Mouse (Mus musculus): Measurements from ENCODE around the gene Vps53.

The Vps53 gene

DNA sequence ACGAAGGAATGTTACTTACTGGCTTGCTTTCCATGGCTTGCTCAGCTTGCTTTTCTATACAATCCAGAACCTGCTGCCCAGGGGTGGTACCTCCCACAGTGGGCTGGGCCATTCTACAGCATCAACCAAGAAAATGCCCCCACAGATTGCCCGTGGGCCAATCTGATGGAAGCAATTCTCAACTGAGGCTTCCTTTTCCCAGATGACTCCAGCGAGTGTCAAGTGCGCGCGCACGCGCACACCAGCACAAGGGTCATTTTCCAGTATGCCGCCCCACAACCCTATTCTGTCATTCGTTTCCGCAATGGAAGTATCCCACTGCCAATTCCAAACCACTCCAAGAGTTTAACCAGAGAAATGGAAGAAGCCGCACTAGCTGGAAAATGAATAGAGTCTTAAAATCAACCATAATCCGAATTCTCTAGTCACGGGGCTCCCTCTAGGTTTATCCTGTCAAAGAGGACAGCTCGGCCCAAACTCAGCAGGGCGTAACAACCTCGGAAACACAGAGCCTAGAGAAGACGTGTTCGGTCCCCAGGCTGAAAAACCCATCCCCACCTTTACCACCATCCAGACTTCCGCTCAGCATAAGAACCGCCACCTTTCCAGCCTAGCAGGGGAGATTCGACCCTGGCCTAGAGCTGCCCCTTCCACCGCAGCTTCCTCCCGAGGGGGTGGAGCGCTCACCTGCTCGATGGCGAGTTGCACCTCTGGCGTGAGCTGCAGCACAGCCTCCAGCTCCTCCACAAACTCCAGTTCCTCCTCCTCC is 537 bp downstream of the Vps53 start:
- in situ Hi-C loops (cut with MboI; ENCODE audit: low pct_unique_long_range_greater_than_20kb in 1 of 2, low sequenced_read_pairs in 2 of 2, unreplicated experiment in 1 of 2), result no loop called here

DNA sequence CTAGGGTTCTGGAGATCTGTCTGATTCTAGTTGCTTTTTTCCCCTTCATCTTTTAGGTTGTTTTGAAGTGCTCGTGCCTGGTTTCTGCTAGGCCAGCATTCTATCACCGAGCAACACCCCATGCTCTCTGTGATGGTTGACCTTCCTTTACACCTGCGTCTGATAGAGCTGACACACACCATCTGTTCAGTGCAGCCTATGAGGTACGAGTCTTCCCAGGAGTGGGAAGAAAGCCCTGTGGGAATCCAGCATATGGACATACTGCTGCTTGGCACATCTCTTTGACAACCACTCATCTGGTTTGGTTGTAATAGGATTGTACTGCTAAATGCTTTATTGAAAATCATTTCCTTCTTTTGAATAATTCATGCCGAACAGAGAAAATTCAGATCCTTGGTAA is 9.2 kb downstream of the Vps53 start:
- in situ Hi-C loops (cut with MboI; ENCODE audit: low pct_unique_long_range_greater_than_20kb in 1 of 2, low sequenced_read_pairs in 2 of 2, unreplicated experiment in 1 of 2), result loop anchor here in 1 of 2 experiments (25.0 kb wide), 1 partner anchor 383 kb away; the partner anchor contains the start of gene Doc2b

DNA sequence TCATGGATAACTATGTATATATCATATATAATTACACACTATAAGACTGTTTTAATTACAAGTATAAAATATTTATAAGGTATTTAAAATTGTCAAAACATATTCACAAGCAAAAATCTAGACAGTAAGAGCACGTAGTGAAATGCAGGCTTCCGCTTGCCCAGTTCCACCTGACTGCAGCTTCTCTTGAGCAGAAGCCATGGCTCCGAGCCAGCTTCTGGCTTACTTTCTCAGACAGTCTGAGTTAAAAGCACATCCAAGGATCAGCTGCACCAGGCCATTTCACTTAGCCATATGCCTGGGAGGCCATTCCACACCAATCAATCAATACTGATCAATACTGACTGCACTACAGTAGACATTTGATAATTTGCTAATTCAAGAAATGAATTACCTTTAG is 10.5 kb downstream of the Vps53 start:
- in situ Hi-C loops (cut with MboI; ENCODE audit: low pct_unique_long_range_greater_than_20kb in 1 of 2, low sequenced_read_pairs in 2 of 2, unreplicated experiment in 1 of 2), result loop anchor here (5.0 to 25.0 kb wide), 2 partner anchors 82 to 382 kb away; partner anchors contain the start of gene Doc2b (in 1 of the 2)

DNA sequence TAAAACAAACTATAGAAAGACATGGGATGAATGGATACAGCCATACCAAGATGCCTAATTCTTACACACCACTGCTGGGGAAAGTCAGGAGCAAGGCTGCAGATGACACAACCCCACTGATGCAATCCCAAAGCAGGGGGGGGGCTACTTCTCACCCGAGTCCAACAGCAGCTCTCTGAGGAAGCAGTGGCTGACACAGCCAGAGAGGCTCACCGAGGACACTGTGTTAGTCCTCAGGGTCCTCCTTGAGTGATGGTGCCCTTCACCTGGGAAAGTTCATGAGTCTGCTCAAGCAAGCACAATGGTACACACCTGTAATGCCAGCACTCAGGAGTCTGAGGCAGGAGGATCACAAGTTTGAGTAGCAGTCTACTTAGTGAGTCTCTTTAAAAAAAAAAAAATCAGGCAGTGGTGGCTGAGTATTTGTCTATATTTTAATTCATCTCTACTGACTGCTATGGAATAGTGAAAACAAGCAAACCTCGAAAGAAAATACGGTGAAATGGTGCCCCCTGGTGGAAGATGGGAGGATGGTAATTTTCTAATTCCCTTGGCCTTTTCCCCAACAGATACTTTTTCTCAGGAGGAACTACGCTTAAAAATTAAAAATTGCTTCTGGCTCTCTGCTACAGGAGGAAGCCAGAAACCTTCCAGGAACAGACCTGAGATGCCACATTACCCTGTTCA is 12.2 kb downstream of the Vps53 start:
- in situ Hi-C loops (cut with MboI; ENCODE audit: low pct_unique_long_range_greater_than_20kb in 1 of 2, low sequenced_read_pairs in 2 of 2, unreplicated experiment in 1 of 2), result loop anchor here (5.0 to 25.0 kb wide), 2 partner anchors 80 to 380 kb away; partner anchors contain the start of gene Doc2b (in 1 of the 2)

DNA sequence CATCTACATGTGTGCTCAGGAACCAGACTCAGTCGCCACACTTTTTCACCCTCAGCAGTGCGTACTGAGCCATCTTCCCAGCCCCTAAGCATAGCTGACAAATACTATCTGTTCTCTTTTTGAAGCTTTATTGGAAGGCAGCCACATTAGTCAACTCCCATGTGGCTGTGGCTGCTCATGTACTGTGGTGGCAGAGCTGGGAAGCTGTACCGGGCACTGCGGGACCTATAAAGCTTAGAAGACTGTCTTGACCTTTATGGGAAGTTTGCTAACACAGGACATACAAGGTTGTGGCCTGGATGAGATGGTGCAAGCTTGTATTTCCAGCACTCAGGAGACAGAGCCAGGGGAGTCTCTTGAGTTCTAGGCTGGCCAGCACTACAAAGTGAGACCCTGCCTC is 12.8 kb downstream of the Vps53 start:
- in situ Hi-C loops (cut with MboI; ENCODE audit: low pct_unique_long_range_greater_than_20kb in 1 of 2, low sequenced_read_pairs in 2 of 2, unreplicated experiment in 1 of 2), result loop anchor here (5.0 to 25.0 kb wide), 2 partner anchors 79 to 379 kb away; partner anchors contain the start of gene Doc2b (in 1 of the 2)

DNA sequence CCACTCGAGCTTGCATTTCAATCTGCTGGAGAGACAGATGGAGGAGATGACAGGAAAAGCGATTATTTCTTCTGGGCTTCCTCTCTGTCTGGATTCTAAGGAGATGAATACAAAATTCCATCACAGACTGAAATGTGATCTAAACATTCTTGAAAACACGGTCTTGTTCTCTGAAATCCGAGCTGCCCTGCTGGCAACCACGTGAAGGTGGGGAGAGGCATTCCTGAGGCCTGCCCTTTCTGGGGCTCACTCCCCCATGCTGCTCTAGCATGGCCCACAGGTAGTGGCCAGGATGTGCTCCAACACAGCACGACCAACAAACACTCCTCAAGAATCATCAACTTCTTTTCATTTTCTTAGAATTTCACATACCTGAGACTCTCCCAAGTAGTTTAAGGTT is 19.2 kb downstream of the Vps53 start:
- in situ Hi-C loops (cut with MboI; ENCODE audit: low pct_unique_long_range_greater_than_20kb in 1 of 2, low sequenced_read_pairs in 2 of 2, unreplicated experiment in 1 of 2), result loop anchor here in 1 of 2 experiments (25.0 kb wide), 1 partner anchor 373 kb away; the partner anchor contains the start of gene Doc2b

DNA sequence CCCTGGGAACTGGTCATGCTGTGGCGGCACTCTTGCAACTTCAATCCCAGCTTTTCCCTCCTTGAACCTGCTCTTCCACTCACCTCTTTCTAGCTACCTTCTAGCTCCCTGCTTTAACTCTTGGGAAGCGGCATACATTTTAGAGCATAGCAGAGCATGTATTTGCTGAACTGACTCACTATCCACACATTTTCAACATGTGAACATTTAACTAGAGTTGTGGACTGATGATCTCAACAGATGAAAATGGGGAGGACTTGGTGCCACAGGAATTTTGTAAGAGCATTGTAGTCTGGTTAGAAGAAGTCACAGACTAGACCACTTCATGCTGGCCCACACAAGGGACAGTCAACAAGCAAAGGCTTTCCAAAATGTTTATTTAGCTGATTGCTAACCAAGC is 21.1 kb downstream of the Vps53 start:
- in situ Hi-C loops (cut with MboI; ENCODE audit: low pct_unique_long_range_greater_than_20kb in 1 of 2, low sequenced_read_pairs in 2 of 2, unreplicated experiment in 1 of 2), result loop anchor here in 1 of 2 experiments (25.0 kb wide), 1 partner anchor 371 kb away; the partner anchor contains the start of gene Doc2b

DNA sequence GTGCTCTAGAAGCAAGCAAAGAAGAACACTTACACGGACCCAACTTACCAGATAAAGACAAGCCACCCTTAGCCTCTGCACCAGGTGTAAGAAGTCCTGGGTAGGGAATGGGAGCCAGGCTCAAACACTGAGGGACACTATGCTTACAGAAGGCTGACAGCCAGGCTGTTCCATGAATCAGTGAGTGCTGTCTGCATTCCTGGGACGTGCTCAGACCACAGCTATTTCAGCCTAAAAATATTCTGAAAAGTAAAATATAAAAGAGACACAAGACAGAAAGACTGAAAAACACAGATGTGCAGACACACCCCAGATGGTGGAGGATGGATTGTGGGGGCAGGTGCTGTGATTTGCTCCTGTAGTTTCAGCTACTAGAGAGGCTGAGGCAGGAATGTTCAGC is 24.6 kb downstream of the Vps53 start:
- in situ Hi-C loops (cut with MboI; ENCODE audit: low pct_unique_long_range_greater_than_20kb in 1 of 2, low sequenced_read_pairs in 2 of 2, unreplicated experiment in 1 of 2), result loop anchor here in 1 of 2 experiments (25.0 kb wide), 1 partner anchor 368 kb away; the partner anchor contains the start of gene Doc2b

DNA sequence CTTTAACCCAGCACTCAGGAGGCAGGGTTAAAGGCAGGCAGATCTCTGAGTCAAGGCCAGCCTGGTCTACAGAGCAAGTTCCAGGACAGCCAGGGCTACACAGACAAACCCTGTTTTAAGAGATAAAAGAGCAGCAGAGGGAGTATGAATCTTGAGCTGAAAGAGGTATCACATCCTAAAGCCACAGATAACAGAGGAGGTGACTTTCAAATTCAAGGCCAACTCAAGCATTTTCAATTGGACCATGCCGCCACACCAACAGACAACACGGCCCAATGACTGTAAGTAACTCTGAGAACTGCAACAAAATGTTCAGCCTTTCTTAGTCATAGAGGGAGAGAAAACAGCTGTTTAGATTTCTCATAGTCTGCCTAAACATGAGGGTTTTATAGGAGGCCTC is 25.2 kb downstream of the Vps53 start:
- in situ Hi-C loops (cut with MboI; ENCODE audit: low pct_unique_long_range_greater_than_20kb in 1 of 2, low sequenced_read_pairs in 2 of 2, unreplicated experiment in 1 of 2), result loop anchor here in 1 of 2 experiments (25.0 kb wide), 1 partner anchor 367 kb away; the partner anchor contains the start of gene Doc2b

DNA sequence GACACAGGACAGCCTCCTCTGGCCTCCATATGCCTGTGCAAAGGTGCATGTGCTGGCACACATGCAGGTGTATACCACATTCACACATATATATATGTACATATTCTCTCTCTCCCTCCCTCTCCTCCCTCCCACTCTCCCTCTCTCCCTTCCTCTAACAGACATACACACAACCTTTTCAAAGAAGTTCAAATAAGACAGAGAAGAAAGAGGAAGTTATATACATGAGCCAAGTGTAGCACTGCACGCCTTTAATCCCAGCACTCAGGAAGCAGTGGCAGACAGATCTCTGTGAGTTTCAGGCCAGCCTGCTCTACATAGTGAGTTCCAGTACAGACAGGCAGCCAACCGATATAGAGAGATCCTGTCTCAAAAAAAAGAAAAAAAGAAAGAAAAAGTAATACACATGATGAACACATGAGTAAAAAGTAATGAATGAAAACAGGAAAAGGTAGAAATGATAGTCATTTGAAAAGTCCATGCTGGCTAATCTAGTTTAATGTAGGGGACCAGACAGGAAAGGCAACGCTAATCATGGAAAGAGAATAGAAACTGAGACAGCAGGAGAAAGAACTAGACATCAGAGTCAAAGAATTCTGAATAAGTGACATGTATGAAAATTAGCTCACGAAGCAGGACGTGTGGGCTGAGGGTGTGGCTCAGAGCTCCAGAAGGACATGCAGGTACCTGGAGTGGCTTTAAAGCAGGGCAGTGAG is 26.1 kb downstream of the Vps53 start:
- in situ Hi-C loops (cut with MboI; ENCODE audit: low pct_unique_long_range_greater_than_20kb in 1 of 2, low sequenced_read_pairs in 2 of 2, unreplicated experiment in 1 of 2), result loop anchor here in 1 of 2 experiments (25.0 kb wide), 1 partner anchor 366 kb away; the partner anchor contains the start of gene Doc2b

DNA sequence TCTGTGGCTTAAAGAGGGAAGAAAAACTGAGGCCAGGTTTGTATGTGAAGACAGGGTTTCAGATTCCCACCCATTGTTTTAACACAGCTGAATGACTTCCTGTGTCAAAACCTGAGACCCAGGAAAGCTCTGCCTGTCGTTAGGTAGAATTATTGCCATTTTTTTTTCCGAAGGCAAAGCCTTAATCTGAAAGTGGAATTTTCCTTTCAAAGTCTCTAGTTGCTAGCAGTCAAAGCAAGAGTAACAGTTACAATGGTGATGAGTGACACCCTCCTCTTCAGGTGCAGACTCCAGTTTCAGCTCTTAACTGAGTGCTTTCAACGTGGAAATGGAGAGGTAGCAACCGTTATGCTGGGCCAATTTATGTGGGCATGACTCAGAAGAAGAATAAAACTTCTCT is 28.5 kb downstream of the Vps53 start:
- in situ Hi-C loops (cut with MboI; ENCODE audit: low pct_unique_long_range_greater_than_20kb in 1 of 2, low sequenced_read_pairs in 2 of 2, unreplicated experiment in 1 of 2), result loop anchor here in 1 of 2 experiments (25.0 kb wide), 1 partner anchor 364 kb away; the partner anchor contains the start of gene Doc2b

DNA sequence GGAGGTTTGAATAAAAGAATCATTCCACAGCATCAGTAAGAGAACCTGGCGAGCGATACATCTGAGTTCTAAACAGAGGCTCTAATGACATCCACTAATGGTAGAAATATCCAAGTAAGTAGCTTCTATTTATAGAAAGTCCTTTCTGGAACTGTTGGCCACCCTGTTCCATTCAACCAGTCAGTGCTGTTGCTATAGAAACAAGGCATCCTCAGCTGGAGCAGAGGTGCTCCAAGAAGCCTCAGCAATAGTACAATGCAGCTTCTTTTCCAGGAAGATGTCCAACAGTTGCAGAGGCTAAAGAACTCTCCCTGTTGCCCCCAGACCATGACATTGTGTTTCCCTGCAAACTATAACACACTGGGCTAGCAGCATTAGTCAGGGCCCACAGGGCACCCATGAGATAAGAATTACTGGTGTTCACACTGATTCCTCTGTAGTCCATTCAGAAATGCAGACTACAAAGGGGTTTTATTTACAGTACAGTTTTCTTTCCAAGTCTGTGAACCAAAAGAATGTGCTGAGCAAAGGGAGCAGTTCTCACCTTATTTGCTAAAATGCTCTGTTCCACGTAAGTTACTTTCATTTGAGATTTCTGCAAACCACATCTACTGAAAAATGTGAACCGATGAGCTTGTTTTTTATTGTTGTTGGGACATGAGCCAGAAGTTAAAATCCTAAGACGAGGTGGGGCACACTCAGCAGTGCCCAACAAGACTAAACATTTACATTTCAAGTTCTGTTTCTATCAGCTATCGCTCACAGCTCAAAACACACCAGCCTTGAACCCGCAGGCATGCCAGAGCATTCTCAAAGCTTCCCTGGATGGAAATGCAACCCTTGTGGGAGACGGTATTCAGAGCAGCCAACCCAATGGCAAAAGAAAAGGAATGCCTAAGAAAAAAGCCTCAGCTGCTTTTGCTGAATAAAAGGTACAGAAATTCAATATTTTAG is 31.1 kb downstream of the Vps53 start:
- in situ Hi-C loops (cut with MboI; ENCODE audit: low pct_unique_long_range_greater_than_20kb in 1 of 2, low sequenced_read_pairs in 2 of 2, unreplicated experiment in 1 of 2), result no loop called here

DNA sequence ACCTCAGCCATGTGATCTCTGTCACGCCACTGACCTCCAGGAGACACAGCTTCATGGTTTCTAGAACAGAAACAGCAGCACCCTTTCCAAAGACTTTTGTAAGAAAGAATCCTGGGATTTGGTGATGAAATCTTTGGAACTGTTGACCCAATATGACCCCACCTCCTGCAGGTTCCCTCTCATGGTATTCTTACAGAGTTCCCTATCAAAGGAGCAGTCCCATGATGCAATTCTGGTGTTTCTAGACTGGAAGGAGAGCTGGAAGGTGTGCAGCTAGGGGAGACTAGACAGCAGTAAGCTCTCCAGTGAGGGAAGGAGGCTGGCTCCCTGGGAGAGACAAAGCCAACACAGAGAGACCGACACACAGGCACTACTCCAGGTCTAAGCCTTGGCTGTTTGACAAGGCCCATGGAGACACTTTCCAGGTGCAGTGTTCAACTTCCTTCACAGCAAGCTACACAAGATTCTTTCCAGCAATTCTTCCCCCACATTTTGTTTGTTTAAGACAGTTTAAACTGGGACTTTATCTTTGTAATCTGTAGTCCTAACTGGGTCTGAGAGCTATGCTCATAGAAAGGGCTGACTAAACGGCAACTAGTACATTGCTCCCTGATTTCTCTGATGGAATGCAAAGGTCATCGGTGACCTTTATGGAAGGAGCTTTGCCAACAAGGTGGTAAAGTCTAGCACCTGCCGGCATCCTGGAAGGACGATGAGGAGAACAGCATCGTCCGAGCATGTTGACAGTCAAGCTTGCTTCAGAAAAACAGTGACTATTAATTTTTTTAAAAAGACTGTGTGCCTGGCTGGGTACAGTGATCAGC is 33.0 kb downstream of the Vps53 start:
- in situ Hi-C loops (cut with MboI; ENCODE audit: low pct_unique_long_range_greater_than_20kb in 1 of 2, low sequenced_read_pairs in 2 of 2, unreplicated experiment in 1 of 2), result no loop called here

DNA sequence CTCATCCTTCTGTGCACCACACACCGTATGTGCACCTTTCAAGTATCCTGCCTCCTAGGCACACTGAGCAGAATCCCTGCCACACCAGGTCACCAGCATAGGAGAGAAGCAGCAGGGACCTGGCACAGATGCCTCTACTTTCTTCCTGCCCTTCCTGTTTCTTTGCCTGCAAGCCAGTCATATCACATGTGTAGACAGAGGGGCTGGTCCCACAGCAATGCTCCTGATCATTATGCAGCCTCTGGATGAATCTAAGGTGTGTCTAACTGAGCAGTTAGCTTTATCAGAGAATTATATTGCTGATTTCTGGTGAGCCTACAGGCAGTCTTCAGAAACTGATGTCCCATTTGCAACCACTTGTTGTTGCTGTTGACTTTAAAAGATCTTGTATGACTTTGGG is 34.3 kb downstream of the Vps53 start:
- in situ Hi-C loops (cut with MboI; ENCODE audit: low pct_unique_long_range_greater_than_20kb in 1 of 2, low sequenced_read_pairs in 2 of 2, unreplicated experiment in 1 of 2), result no loop called here

DNA sequence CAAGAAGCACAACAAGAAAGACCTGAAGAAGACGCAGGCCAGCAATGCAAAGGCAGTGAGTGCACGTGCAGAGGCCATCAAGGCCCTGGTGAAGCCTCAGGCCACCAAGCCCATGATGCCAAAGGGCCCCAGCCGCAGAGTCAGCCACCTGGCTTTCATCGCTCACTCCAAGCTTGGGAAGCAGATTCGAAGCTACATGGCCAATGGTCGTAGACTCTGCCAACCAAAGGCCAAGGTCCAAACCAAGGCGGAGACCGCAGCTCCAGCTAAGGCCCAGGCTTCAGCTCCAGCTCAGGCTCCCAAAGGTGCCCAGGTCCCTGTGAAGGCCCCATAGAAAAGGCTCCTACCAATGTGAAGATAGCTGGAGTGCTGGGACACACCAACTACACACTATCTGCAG is 35.1 kb downstream of the Vps53 start:
- in situ Hi-C loops (cut with MboI; ENCODE audit: low pct_unique_long_range_greater_than_20kb in 1 of 2, low sequenced_read_pairs in 2 of 2, unreplicated experiment in 1 of 2), result no loop called here

DNA sequence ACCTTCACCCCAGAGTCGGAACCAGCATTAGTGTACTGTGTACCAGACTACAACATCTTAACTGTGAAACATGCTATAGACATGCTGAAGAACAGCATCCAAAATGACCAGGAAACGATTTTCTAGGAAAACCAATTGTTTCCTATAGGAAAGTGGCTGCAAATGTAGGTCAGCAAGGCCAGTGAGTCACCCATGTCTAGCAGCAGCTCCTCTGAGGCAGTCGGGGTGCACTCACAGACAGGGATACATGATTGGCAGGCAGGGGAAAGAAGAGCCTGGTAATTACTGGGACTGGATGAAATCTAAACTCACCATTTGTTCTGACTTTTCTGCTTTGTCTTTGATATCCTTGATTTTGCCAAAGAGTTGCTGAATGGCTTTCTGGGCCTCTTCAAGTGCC is 41.5 kb downstream of the Vps53 start:
- in situ Hi-C loops (cut with MboI; ENCODE audit: low pct_unique_long_range_greater_than_20kb in 1 of 2, low sequenced_read_pairs in 2 of 2, unreplicated experiment in 1 of 2), result no loop called here
